Mouse (Mus musculus) embryonic stem cell, embryonic (primary cell): Measurements from ENCODE around the gene Pcna.
"Not testable (repeated sequence)": the region's sequence is repeated elsewhere in the genome, so short reads cannot be mapped to it uniquely, and the experiment has no call there.

Source experiments
- CTCF ChIA-PET, 4 experiments: fragments of 300-600 bp in 2 of 4; fragments of 350-600 bp in 2 of 4; sonication (Branson Sonifier 250); formaldehyde crosslinking; loops; one replicate each; lab custom pipeline; 2022; ENCODE audit warnings: inconsistent platforms in 2 of 4; lab: Charles Lee
- POLR2A ChIA-PET, 4 experiments: fragments of 300-600 bp in 2 of 4; fragments of 350-600 bp in 2 of 4; sonication (Branson Sonifier 250); formaldehyde crosslinking; loops; one replicate each; lab custom pipeline; 2022; ENCODE audit warnings: antibody characterized with exemption in 4 of 4, inconsistent platforms in 1 of 4; lab: Charles Lee

Gene Pcna

GRCm38 (mm10) chr2:132252542-132253528, at the start of gene Pcna:
Pcna (minus strand) TSS chr2:132253314.
- POLR2A ChIA-PET: interaction anchor here (0.6 to 11.8 kb wide), 68 partner anchors 9 to 1503 kb away, joined by 3 to 227 read pairs (median 5); partner anchors contain the start of genes Cds2 (in 4 of the 4), Rassf2 (in 2 of the 4), Crls1 (in 1 of the 4) and Prn (in 1 of the 4)
- CTCF ChIA-PET: interaction anchor here in 1 of 4 experiments (0.8 kb wide), 1 partner anchor 23 kb away, joined by 3 read pairs; no protein-coding TSS in a partner anchor

GRCm38 (mm10) chr2:132301436-132301835, 48.3 kb upstream of the Pcna start:
- ChIA-PET CTCF (interaction anchor here in 2 of 4 experiments (0.5 to 0.6 kb wide), 2 partner anchors 23 to 554 kb away, joined by 3 to 8 read pairs; no protein-coding TSS in a partner anchor), POLR2A (interaction anchor here in 3 of 4 experiments (0.8 to 21.7 kb wide), 6 partner anchors 7 to 53 kb away, joined by 3 to 321 read pairs (median 4); no protein-coding TSS in a partner anchor)

GRCm38 (mm10) chr2:132298250-132298649, 45.1 kb upstream of the Pcna start:
- CTCF ChIA-PET: no interaction called here
- POLR2A ChIA-PET: interaction anchor here in 1 of 4 experiments (1.6 to 21.7 kb wide), 3 partner anchors 8 to 47 kb away, joined by 6 to 321 read pairs (median 147); no protein-coding TSS in a partner anchor

GRCm38 (mm10) chr2:132293694-132294450, 40.8 kb upstream of the Pcna start:
- CTCF ChIA-PET: no interaction called here
- POLR2A ChIA-PET: interaction anchor here in 2 of 4 experiments (0.6 to 21.7 kb wide), 10 partner anchors 11 to 151 kb away, joined by 3 to 321 read pairs (median 10); partner anchors contain the start of gene Pcna (in 1 of the 2)

- ChIA-PET POLR2A (interaction anchor here in 2 of 4 experiments (0.5 to 21.7 kb wide), 9 partner anchors 10 to 555 kb away, joined by 3 to 321 read pairs (median 8); partner anchors contain the start of genes Crls1 (in 1 of the 2) and Pcna (in 1 of the 2)), CTCF (interaction anchor here in 2 of 4 experiments (0.6 kb wide), 2 partner anchors 175 to 429 kb away, joined by 3 read pairs; no protein-coding TSS in a partner anchor)
Observed at GRCm38 (mm10) chr2:132292083-132292482, 39.0 kb upstream of the Pcna start.

GRCm38 (mm10) chr2:132291265-132291664, 38.2 kb upstream of the Pcna start:
- ChIA-PET POLR2A (interaction anchor here in 2 of 4 experiments (0.6 to 21.7 kb wide), 10 partner anchors 9 to 79 kb away, joined by 3 to 321 read pairs (median 6); partner anchors contain the start of gene Pcna (in 1 of the 2)), CTCF (interaction anchor here in 2 of 4 experiments (0.5 to 0.6 kb wide), 2 partner anchors 16 to 428 kb away, joined by 3 to 6 read pairs; no protein-coding TSS in a partner anchor)

- POLR2A ChIA-PET: interaction anchor here in 2 of 4 experiments (0.7 to 21.7 kb wide), 10 partner anchors 8 to 42 kb away, joined by 3 to 321 read pairs (median 6); partner anchors contain the start of gene Pcna (in 1 of the 2)
- CTCF ChIA-PET: no interaction called here
Observed at GRCm38 (mm10) chr2:132290808-132291207, 37.7 kb upstream of the Pcna start.

- CTCF ChIA-PET: not testable (repeated sequence)
- POLR2A ChIA-PET: interaction anchor here in 2 of 4 experiments (0.6 to 15.9 kb wide), 9 partner anchors 10 to 426 kb away, joined by 3 to 321 read pairs (median 4); partner anchors contain the start of genes Cds2 (in 1 of the 2) and Pcna (in 1 of the 2)
Observed at GRCm38 (mm10) chr2:132289213-132289612, 36.1 kb upstream of the Pcna start.

- ChIA-PET CTCF (interaction anchor here in 2 of 4 experiments (0.6 to 0.7 kb wide), 2 partner anchors 336 to 1866 kb away, joined by 3 to 10 read pairs; partner anchors contain the start of gene Prnd (in 1 of the 2)), POLR2A (interaction anchor here (0.6 to 15.9 kb wide), 33 partner anchors 9 to 585 kb away, joined by 3 to 321 read pairs (median 4); partner anchors contain the start of genes Cds2 (in 3 of the 4), Pcna (in 3 of the 4), Crls1 (in 1 of the 4) and Prn (in 1 of the 4))
Observed at GRCm38 (mm10) chr2:132286376-132287076, 33.4 kb upstream of the Pcna start.

GRCm38 (mm10) chr2:132285722-132286121, 32.6 kb upstream of the Pcna start:
- POLR2A ChIA-PET: interaction anchor here (0.6 to 15.9 kb wide), 31 partner anchors 8 to 561 kb away, joined by 3 to 321 read pairs (median 4); partner anchors contain the start of genes Cds2 (in 3 of the 4), Pcna (in 3 of the 4), Rassf2 (in 2 of the 4) and Crls1 (in 1 of the 4)
- CTCF ChIA-PET: not testable (repeated sequence)

GRCm38 (mm10) chr2:132284492-132285139, 31.5 kb upstream of the Pcna start:
- CTCF ChIA-PET: interaction anchor here in 3 of 4 experiments (0.6 to 1.6 kb wide), 5 partner anchors 9 to 739 kb away, joined by 3 to 9 read pairs (median 5); no protein-coding TSS in a partner anchor
- POLR2A ChIA-PET: interaction anchor here in 3 of 4 experiments (0.9 to 15.9 kb wide), 24 partner anchors 9 to 375 kb away, joined by 3 to 321 read pairs (median 6); partner anchors contain the start of genes Cds2 (in 2 of the 3), Pcna (in 2 of the 3), Rassf2 (in 2 of the 3) and Prn (in 1 of the 3)

- ChIA-PET POLR2A (interaction anchor here in 3 of 4 experiments (0.6 to 15.9 kb wide), 27 partner anchors 8 to 254 kb away, joined by 3 to 321 read pairs (median 5); partner anchors contain the start of genes Cds2 (in 3 of the 3), Pcna (in 2 of the 3) and Rassf2 (in 1 of the 3)), CTCF (interaction anchor here (0.6 to 2.6 kb wide), 6 partner anchors 8 to 292 kb away, joined by 3 to 11 read pairs (median 4); partner anchors contain the start of gene Cds2 (in 1 of the 4))
Observed at GRCm38 (mm10) chr2:132283236-132284070, 30.3 kb upstream of the Pcna start.

GRCm38 (mm10) chr2:132282453-132283174, 29.5 kb upstream of the Pcna start:
- POLR2A ChIA-PET: interaction anchor here in 3 of 4 experiments (0.5 to 15.9 kb wide), 25 partner anchors 7 to 562 kb away, joined by 3 to 321 read pairs (median 4); partner anchors contain the start of genes Cds2 (in 3 of the 3), Pcna (in 2 of the 3) and Rassf2 (in 1 of the 3)
- CTCF ChIA-PET: interaction anchor here in 3 of 4 experiments (0.6 to 2.6 kb wide), 3 partner anchors 20 to 292 kb away, joined by 3 to 11 read pairs (median 4); partner anchors contain the start of gene Cds2 (in 1 of the 3)
